Mouse (Mus musculus): ENCODE measurements at regions not wholly inside any gene's neighbourhood (a gene's known extent, or its start where the extent isn't known, plus 50 kb on each side); places are given as distances from the start of the nearest gene placed in this dataset.
"Not testable (repeated sequence)": the region's sequence is repeated elsewhere in the genome, so short reads cannot be mapped to it uniquely, and the experiment has no call there.

DNA sequence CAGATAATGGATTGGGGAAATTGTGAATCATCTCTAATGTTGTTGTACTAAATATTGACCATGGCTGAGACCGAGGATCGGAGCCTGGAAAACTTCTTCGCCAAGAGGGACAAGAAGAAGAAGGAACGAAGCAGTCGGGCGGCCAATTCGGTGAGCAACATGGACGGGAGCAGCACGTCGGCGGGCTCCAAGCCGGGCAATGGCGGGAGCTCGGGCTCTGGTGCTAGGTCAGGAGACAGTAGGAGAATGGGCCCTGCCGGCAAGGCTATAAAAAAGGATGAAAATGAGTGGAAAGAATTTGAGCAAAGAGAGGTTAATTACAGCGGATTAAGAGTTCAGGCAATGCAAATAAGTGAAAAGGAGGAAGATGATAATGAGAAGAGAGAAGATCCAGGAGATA is 55.0 kb upstream of the Zfp990 start:
- DNase-seq: not testable (repeated sequence)

DNA sequence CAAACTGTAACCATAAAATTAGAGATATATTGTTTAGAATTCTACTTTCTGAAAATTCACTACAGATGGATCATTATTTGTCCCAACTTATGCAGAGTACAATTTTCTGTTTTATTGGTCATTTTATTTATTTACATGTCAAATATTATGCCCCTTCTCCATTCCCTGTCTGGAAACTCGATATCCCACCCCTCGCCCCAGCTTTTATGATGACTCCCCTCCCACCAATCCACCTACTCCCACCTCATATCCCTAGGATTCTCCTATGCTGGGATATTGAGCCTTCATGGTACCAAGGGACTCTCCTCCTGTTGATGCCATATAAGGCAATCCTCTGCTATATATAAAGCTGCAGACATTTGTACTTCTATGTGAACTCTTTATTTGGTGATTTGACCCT is 62.0 kb upstream of the Zfp990 start:
- no peak for DNase-seq

DNA sequence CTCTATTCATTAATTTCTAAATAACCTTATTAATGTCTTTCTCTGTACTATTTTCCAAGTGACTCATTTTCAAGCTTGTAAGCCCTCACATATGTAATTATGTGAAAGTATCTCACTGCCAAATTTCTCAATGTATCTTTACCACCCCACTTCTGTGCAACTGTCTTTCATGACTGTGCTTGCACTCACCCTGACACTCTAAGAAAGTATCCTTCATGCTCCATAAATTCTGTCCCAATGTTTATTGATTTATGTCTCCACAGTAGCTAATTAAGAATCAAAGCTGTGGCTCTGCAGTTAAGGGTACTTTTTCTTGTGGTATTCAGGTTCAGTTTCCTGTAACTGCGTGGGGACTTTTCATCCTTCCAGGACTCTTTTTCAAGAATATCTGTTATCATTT is 73.8 kb upstream of the Zfp990 start:
- not testable (repeated sequence) for DNase-seq

DNA sequence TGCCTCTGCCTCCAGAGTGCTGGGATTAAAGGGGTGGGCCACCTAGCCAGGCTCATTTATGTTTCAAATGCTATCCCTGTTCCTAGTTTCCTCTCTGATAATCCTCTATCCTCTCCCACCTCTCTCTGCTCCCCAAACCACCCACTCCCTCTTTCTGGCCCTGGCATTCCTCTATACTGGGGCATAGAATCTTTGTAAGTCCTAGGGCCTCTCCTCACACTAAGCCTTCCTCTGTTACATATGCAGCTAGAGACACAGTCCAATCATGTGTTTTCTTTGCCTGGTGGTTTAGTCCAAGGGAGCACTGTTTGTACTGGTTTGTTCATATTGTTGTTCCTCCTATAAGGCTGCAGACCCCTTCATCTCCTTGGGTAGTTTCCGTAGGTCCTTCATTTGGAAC is 76.0 kb upstream of the Zfp990 start:
- no peak for DNase-seq

- DNase-seq: peak; percentile 15
Measured at GRCm38 (mm10) chr4:145434071-145434470, 76.5 kb upstream of the Zfp990 start.

GRCm38 (mm10) chr4:145433235-145433634 is 77.3 kb upstream of the Zfp990 start:
- not testable (repeated sequence) for DNase-seq

DNA sequence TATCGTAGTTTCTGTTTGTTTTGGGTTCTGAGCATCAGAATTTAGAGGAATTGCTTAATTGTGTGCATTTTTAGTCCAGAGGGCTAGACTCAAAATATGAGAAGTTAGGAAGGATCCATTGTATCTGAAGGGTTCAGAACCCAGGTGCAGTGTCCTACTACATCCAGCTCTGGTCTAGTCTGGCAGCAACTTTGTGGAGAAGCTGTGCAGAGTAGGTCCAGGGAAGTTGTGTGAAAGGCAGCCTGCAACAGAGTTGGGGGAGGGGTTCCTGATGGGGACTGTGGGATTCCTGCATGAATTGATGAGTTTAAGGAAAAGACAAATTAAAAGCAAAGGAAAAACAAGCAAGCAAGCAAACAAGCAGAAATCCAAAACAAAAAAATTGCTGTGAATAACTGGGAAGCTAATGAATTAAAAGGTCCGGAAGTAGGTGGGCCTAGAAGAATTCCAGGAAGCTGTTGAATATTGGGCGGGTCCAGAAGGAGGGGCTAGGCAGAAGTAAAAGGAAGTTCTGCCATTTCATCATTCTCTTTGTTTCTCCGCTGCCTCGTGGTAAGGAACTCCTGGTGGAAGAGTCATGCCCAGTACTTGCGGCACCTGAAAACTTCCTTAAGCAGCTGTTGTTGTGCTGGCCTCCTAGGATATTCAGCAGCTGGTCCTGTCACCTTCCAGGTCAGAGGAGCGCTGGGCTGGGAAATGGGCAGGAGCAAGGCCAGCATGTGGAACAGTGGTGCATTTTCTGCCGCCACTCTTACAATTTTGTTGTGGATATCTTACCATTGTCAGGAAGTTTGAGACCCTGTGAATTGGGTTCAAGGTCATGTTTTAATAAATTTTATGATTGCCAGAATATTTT is 78.4 kb upstream of the Zfp990 start:
- DNase-seq: no peak

DNA sequence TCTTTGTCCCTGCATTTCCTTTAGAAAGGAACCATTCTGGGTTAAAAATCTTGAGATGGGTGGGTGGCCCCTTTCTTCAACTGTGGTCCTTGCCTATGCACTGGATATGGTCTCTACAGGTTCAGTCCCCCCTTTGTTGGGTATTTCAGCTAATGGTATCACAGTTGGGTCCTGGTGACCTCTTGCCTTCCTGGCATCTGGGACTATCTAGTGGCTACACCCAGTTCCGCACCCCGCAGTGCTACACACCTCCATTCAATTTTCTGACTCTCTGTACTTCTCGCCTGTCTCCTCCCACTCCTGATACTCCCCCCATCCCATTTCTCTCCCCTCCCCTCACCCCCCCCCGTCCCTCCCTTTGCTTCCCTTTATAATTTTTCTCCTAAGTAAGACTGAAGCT is 92.7 kb upstream of the Zfp990 start:
- DNase-seq: not testable (repeated sequence)

- no peak for DNase-seq
Measured at GRCm38 (mm10) chr4:145411141-145411540, 96.2 kb upstream of the Tnfrsf8 start.

DNA sequence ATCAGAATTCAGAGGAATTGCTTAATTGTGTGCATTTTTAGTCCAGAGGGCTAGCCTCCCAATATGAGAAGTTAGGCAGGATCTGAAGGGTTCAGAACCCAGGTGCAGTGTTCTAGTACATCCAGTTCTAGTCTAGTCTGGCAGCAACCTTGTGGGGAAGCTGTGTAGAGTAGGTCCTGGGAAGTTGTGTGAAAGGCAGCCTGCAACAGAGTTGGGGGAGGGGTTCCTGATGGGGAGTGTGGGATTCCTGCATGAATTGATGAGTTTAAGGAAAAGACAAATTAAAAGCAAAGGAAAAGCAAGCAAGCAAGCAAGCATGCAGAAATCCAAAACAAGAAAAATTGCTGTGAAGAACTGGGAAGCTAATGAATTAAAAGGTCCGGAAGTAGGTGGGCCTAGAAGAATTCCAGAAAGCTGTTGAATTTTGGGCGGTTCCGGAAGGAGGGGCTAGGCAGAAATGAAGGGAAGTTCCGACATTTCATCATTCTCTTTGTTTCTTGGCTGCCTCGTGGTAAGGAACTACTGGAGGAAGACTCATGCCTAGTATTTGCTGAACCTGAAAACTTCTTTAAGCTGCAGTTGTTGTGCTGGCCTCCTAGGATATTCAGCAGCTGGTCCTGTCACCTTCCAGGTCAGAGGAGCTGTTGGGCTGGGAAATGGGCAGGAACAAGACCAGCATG is 95.0 kb upstream of the Tnfrsf8 start:
- DNase-seq: no peak

- not testable (repeated sequence) for DNase-seq
Measured at GRCm38 (mm10) chr4:145406050-145406449, 91.1 kb upstream of the Tnfrsf8 start.

GRCm38 (mm10) chr4:145404230-145404629 is 89.3 kb upstream of the Tnfrsf8 start:
- not testable (repeated sequence) for DNase-seq

DNA sequence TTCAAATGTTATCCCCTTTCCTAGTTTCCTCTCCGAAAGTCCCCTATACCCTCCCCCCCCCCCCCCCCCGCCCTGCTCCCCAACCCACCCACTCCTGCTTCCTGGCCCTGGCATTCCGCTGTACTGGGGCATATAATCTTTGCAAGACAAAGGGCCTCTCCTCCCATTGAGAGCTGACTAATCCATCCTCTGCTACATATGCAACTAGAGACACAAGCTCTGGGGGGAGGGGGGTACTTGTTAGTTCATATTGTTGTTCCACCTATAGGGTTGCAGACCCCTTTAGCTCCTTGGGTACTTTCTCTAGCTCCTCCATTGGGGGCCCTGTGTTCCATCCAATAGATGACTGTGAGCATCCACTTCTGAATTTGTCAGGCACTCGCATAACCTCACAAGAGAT is 63.9 kb upstream of the Tnfrsf8 start:
- not testable (repeated sequence) for DNase-seq

GRCm38 (mm10) chr4:145377306-145378067 is 62.5 kb upstream of the Tnfrsf8 start:
- not testable (repeated sequence) for DNase-seq

DNA sequence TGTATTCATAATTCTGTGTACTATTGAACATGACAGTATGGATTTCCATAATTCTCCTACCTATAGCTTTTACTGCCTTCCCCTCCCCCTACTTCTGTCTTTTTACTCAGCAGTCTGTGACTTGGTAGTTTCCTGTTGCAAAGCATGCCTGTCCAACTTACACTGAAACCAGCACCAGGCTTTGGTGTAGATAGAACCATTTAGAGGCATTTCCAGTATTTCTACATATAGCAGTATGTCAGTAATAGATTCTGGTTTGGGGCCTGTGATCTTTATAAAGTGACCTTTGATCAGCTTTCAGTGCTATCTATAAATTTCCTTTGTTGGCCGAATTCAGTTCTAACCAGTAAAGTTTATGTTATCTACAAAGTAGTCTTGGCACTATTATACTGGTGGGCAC is 54.8 kb upstream of the Tnfrsf8 start:
- DNase-seq: no peak

GRCm38 (mm10) chr4:145367274-145367822 is 52.4 kb upstream of the Tnfrsf8 start:
- DNase-seq: peak; percentile 12

DNA sequence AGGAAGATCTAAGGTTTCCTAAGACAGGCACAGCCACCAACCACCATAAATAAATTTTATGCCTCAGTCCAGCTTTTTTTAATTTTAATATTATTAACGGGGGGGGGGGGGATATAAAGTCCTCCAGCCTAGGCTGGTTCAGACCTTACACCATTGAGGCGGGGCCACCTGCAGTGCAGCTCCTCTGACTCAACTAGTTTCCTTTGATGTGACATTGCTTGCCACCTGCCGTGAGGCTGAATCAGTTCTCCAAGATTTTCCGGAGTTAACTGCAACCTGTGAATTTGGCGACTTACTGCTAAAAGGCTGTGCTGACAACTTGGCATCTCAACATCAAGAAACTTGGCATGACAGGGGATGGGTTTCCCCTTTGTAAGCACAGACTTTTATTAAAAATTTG is 51.3 kb upstream of the Tnfrsf8 start:
- no peak for DNase-seq

GRCm38 (mm10) chr4:145365793-145366192 is 50.8 kb upstream of the Tnfrsf8 start:
- DNase-seq: not testable (repeated sequence)

Measured in gastrocnemius, postnatal 25 days (tissue).